Mouse (Mus musculus): ENCODE measurements at regions not wholly inside any gene's neighbourhood (a gene's known extent, or its start where the extent isn't known, plus 50 kb on each side); places are given as distances from the start of the nearest gene placed in this dataset.

DNA sequence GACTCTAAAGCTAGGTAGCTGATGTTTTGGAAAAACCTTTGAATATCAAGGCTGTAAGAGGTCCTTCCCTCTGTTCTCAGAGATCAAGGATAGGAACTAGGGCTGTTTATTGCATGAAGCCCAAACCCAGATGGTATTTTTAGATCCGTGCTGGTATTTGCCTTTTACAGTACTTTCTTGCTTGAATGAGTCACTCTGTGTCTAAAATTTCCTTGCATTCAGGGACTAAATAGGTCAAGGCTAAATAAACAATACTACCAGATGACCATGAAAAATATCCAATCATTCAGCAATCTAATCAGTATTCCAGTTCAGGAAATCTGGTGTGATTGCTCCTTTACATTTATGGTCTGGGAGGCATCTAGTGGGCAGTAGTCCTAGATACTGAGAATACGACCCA is 243.6 kb downstream of the Btg1 start:
- DNase-seq (ENCODE audit: low read depth, low spot score), result no peak

DNA sequence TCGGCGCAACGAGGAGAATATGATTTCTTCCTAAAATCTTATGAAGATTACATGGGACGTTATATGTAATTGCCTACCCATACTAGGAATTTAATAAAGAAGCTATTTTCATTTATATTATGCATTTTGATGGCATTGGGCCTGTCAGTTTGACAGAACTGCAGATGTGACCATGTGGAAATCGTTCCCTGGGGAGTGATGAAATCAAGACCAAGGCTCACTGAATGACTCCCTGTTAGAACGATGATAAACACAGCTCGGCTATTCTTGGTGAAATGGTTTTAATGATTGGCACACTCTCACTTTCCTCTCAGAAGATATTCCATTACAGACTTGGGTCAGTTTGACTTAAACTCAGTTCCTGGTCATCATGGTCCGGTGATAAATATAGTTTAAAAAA is 246.4 kb downstream of the Btg1 start:
- DNase-seq (ENCODE audit: low read depth, low spot score), result no peak

DNA sequence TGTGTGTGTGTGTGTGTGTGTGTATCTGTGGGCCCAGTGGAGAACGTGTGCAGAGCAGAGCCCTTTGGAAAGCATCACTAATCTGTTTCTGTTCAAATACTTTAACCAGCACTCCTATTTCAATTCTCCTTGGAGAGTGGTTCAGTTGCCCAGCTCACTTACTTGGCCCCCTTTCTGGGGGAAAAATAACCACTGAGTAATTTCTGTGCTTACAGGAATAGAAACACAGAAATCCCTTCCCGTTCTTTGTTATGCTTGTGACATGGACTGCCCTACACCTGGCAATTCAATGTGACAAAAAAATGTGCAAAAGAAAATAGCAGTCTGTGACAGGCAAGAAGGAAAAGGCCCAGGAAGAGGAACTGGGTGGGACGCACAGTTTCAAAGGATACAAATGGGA is 249.7 kb downstream of the Btg1 start:
- no peak for DNase-seq (ENCODE audit: low read depth, low spot score)

DNA sequence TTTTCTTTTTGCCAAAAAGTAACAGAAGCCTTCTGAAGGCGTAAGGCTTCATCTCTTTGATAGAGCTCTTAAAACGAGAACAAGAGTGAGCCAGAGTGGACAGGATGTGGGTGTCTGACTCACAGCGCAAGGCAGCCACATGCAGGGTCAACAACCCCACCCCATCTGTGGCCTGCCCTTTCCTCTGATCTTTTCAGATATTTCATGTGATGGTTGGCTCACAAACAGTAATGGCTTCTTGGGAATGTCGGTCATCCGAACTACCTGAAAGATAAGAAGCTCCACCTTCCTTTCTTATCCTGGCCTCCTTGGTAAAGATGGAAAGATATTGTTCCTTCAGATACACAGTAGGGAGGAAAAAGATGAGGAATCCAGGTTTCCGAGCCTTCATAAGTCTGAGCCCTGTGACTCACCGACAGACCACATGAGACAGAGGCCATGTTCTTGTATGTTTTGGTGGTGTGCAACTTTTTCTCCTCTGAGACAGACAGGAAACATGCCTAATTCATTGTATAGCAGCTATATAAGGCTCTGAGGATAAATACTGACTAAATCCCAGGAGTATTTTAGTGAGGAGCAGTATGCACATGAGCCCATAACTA is 254.9 kb downstream of the Btg1 start:
- no peak for DNase-seq (ENCODE audit: low read depth, low spot score)

DNA sequence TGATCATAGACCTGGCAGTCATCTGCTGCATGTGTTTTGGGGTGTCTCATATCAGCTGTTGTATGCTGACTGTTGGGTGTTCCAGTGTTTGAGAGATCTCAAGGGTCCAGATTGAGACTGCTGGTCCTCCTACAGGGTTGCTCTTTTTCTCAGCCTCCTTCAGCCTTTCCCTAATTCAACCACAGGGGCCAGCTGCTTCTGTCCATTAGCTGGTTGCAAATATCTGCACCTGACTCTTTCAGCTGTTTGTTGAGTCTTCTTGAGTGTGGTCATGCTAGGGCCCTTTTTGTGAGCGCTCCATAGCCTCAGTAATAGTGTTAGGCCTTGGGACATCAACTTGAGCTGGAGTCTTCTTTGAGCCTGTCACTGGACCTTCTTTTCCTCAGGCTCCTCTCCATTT is 257.8 kb downstream of the Btg1 start:
- no peak for DNase-seq (ENCODE audit: low read depth, low spot score)

DNA sequence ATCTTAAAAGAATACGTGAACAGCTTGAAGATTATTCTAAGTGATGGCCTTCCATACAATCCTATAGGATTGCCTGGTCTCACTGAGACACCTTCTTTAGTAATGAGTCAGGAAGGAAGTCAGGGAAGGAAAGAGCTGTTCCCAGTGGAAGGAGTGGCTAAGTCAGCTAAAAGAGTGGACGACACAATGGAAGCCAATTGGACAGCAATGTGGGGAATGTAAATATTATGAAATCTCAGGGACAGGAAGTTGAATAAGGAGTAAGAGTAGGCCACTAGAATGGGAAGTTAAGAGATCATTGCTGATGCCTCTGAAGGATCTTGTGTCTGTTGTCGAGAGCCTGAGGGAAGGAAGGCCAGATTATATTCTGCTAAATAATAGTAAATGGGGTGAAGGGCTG is 258.9 kb downstream of the Btg1 start:
- DNase-seq (ENCODE audit: low read depth, low spot score), result no peak

DNA sequence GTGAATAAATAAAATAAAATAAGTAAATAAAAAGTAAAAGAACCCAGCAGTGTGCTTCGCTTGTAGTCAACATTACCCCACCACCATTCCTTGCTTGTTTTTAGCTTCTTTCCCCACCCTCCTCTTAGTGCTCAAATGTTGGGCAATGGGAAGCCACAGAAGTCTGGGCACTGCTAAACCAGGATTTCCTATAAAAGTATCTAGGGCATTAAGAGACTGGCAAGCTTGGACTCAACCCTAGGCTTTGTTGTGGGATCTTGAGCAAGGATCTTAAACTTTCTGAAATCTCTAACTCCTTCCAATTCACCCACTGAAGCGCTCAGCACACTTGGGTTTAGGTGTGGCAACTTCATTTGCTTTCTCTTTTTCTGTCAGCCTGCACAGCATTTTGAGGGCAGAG is 262.6 kb downstream of the Btg1 start:
- DNase-seq (ENCODE audit: low read depth, low spot score), result no peak

DNA sequence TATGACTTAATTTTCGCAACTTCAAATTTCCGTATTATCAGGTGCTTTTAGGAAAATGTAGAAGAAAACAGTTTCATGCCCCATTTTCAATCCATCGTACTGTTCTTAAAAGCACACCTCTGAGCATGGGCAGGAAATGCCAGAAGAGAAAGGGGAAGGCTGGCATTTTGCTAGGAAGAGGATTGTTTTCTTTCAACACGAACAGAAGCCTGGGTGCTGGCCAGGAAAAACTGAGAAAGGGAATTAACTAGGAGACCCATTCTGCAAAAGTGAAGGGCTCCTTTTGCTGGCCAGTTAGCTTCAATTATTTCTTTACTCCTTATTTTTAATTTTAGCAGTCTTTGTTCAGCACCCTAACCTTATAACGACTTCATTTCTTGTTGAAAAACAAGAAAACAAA is 264.0 kb downstream of the Btg1 start:
- no peak for DNase-seq (ENCODE audit: low read depth, low spot score)

DNA sequence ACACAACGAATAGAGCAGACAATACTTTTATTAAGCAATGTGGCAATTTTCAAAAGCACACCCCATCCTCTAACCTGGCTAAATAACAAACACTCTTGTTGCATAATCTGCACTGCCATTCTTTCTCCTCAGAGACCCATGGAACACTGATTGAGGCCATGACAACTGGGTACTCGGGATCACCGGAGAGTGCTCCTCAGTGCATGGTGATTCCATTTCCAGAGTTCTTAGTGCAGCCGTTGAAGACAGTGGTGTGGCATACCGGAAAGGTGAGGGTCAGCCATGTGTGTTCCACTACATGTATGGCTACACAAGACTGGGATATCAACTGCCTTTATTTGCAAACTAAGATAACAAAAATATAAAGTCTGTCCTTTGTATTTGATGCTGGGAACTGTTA is 264.4 kb downstream of the Btg1 start:
- no peak for DNase-seq (ENCODE audit: low read depth, low spot score)

DNA sequence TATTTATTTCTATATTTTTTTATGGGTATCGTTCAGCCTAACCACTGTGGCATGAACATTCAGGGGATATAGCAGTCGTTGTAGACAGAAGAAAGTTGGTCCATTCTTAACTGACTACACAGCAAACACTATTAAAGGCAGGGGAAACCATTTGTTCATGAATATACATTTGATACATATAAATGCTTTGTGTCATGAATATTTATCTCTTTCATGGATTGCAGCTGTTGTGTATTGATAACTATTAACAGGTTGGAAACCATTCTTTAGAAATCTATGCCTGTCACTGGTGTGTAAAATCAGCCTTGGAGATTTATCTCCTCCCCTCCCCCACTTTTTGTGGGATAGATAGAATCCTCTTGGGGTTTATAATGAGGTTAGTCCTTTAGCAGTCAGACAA is 264.9 kb downstream of the Btg1 start:
- no peak for DNase-seq (ENCODE audit: low read depth, low spot score)

DNA sequence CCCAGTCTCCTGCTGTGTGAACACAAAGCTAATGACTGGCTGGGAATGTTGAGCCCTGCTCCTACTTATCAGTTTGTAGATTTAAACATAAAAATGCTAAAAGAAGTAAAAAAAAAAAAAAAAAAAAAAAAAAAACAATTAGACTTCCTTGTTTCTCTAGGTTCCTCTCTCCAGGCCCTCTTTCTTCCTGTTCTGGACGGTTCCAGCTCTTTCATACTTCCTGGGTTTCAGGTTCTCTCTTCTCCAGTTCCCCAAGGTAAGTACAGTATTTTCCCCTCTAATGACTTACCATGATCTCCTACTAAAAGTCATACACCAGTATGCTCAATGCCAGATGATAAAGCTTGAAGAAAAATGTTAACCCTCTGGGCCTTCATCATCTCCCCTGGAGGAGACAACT is 284.3 kb downstream of the Btg1 start:
- no peak for DNase-seq (ENCODE audit: low read depth, low spot score)

DNA sequence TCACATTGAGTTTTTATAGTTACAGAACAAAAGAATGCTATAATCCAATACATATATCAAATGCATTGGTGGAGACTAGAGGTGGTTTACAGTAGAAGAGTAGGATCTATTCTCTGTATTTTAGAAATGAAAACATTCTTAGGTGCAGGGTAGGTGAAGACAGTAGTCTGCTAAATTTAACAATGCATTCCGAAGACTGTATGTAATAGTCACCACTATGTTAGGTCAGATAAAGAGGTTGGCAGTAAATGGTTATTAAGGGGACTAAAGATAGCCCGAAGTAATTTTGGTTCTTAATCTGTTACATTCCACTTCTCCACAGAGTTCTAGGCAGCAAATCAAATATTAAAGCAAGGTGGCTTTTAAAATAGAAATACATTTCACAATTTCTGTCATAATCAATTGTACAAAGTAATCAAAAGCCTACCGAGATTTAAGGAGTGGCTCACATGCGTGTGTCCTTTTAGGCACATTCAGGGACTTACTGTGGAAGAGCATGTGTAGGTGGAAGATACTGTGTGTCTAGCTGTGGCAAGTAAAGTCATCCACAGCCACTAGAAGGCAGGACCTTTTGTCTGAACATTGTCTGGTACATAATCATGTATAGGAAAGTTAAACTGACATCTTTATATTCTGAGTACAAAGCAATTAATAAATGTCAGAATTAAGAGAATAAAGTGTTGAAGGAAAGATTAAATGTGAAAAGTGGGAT is 288.4 kb downstream of the Btg1 start:
- DNase-seq (ENCODE audit: low read depth, low spot score), result no peak

DNA sequence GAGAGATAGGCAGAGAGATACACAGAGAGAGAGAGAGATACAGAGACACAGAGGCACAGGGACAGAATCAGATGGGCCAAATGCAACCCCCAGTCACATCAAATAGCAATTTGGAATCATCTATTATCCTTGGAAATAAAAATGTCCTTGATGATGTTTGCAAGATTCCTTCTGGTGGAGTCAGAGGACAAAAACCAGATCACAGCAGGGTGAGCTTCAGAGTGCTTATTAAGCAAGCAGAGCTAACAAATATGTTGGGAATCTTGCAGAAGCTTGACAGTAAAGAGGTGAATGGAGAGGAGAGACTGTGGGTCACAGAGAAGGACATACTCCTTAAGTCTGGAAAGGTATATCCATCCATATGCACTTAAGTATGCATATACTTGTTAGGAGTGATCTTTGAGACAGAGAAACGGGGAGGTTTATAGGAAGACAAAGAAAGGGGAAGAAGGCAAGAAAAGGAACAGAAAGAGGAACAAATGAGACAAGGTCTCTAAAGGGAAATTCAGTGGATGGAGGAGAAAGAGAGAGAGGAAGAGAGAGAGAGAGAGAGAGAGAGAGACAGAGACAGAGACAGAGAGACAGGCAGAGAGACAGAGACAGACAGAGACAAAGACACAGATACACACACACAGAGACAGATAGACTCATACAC is 293.0 kb downstream of the Btg1 start:
- DNase-seq (ENCODE audit: low read depth, low spot score), result no peak

DNA sequence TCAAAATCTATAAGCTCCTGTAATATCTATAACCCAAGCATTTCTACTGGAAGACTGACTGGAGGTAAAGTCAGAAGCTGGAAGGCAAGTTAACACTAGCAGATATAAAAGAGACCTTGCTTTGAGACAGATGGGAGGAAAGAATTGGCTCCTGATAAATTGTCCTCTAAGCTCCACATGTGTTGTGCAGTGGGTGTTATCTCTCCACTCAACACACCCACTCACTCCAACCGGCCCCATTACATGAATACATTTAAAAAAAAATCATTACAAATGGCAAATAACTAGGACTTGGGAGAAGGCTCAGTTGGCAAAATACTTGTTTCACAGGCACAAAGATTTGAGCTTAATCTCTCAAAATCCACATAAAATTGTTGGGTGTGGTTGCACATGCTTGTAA is 304.4 kb downstream of the Btg1 start:
- DNase-seq (ENCODE audit: low read depth, low spot score), result no peak

DNA sequence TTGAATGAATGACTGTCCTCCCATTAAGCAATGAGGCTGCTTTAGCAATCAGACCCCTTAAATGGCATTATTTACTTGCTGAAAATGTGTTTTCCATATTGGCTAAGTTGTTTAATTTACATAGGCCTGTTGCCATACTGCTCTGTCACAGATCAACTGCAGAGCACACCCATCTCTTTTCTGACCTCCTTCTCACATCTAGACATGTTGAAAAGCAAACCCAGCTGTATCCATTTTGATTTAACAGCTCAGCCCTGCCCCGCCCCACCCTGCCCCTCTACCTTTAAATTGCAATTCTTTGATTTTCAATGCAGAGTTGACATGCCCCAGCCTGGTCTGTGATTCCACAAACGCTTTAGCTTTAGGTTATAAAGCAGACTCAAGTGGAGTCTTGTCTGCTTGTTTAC is 307.5 kb downstream of the Btg1 start:
- DNase-seq (ENCODE audit: low read depth, low spot score), result no peak

DNA sequence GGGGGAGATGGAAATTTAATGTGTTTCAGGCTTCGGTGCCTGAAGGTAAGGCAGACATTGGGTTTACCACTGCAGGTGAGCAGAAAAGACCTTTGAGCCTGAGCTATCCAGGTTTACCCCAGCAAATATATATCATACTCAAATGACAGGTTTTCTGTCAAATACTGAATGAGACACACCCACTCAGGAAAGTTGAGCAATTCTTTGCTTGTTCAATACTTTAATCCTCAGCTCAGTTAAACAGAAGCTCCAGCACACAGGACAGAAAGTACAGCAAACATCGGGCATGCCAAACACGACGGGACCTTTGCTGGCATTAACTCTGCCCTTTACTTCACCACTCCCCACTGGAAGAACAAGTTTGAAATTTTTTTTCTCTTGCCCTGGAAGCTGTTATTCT is 307.9 kb downstream of the Btg1 start:
- no peak for DNase-seq (ENCODE audit: low read depth, low spot score)

DNA sequence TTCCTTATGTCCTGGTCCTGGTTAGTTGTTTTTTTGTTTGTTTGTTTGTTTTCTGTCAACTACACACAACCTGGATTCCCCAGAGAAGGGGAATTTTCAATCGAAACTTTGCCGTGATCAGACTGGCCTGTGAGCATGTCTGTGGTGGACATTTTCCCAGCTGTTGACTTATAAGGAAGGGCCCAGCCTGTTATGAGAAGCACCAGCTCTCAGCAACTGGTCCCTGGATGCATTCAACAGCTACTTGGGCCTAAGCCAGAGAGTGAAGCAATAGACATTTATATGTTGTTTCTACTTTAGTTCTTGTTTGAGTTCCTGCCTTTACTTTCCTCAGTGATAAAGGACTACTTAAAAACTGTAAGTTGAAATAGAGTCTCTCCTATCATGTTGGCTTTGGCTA is 309.0 kb downstream of the Btg1 start:
- DNase-seq (ENCODE audit: low read depth, low spot score), result no peak

DNA sequence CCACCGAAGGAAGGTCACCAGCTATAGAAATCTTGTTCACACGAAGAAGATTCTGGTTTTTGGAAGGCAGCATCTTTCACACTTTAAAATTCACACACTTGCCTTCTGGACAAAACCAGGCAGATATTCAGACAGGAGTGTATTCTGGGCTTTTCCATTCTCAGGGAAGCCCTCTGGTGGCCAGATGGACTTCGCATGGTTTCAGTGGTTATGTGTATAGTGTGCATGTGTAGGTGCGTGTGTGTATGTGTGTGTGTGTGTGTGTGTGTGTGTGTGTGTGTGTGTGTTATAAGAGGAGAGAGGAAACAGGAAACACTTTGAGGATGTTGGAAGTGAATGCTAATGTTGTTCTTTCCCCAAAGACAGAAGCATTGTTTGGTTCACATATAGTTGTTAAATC is 317.9 kb downstream of the Btg1 start:
- peak; percentile 40 for DNase-seq (ENCODE audit: low read depth, low spot score)

DNA sequence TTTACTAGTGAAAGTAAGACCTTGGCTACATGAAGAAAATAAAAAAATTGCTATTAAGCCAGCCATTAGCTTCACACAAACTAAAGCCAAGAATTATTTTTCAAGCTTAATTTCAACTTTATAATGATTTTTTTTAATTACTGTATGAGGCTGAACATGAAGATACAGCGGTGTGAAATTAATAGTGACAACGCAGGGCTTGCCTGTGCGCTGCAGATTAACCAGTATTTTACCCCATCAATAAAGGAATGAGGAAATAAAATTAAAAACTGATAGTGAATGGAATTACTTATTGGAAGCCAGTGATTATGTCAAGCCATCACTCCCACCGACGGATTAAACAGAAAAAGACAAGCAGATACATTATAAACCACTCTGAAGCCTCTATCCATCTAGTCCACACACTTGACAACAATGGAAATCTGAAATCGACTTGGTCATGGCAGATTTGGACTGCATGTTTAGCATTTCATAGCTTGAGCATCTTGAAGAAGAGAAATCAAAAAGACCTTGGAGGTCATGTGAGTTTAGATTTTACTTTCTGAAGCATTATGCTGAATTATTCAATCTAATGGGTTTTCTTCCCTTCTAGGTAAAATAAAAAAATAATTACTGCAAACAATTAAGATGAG is 324.2 kb downstream of the Btg1 start:
- DNase-seq (ENCODE audit: low read depth, low spot score), result no peak

DNA sequence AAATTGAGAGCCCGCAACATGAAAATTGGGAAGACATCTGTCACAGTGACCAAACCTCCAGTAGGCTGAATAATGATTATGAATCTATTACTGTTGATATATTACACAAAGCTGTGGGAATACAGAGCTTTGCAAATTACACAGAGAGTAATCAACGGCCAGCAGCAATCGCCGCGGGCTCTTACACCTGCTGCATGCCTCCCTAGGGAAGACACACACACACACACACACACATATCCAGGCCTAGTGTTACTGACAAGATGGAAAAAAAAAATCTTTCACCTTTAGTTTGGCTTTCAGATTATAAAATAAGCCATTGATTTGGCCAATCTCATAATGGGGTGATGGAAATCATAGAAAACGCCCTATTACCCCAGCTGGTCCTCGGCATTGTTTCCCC is 327.4 kb downstream of the Btg1 start:
- DNase-seq (ENCODE audit: low read depth, low spot score), result no peak

DNA sequence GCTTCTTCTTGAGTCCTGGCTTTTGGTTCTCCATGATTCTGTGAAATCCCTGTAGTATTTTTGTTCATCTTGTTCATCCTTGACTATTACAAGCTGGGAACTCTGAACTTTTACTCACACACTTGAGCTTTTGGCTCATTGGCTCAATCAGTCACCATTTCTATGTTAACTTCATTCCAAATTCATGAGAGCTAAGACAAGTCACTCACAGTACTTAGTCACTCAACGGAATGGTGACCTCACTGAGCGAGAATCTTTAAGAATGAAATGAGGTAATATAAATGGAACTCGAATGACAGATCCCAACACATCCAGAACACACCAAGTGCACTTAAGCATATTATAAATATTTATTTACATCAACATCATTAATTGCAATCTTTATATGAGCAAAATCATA is 331.2 kb downstream of the Btg1 start:
- DNase-seq (ENCODE audit: low read depth, low spot score), result no peak

DNA sequence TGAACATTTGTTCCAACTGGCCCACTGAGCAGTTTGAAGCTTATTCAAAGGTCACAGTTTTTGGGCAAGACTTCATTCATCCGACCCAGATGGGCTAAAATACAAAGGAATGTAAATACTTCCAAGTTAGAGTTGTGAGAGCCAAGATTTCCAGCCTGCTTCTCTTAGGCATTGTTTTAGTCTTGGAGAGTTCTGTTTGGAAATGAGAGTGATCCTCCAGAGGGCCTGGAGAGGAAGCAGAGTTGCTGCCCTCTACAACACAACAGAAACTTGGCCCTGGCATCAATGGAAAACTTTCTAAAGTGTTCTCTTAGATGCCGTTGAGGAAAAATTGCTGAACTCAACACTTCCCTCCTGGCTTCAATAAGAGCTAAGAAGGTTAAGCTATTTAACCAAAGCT is 332.1 kb downstream of the Btg1 start:
- no peak for DNase-seq (ENCODE audit: low read depth, low spot score)

All from retina, postnatal 7 days (tissue).